Mouse (Mus musculus) liver, embryonic 15.5 days (tissue): ENCODE results near the gene Boll. TPM values are rescaled to one million over a fixed set of nuclear protein-coding genes. Genes with fewer than 3 reads are reported as not detected.

ENCODE experiments used
- ATAC-seq: fragments of 200-750 bp; cut with Nextera tagmentation; 2 replicates; pipeline ENCODE4 v1.8.0; 2017; ENCODE audit warnings: moderate number of reproducible peaks, mild to moderate bottlenecking, moderate library complexity; ENCODE audit not compliant: insufficient read depth
- H3K27ac ChIP-seq: fragments of 300-500 bp; sonication (generic); replicated peaks from 2 replicates; pipeline ENCODE4 v1.5.1; 2015; ENCODE audit warnings: mild to moderate bottlenecking, inconsistent platforms
- H3K27me3 ChIP-seq: fragments of 300-500 bp; sonication (generic); 2 replicates; pipeline ENCODE4 v1.6.1; 2015; ENCODE audit warnings: mild to moderate bottlenecking, inconsistent platforms
- H3K36me3 ChIP-seq: fragments of 300-500 bp; sonication (generic); replicated peaks from 2 replicates; pipeline ENCODE4 v1.6.1; 2015; ENCODE audit warnings: moderate library complexity, mild to moderate bottlenecking, inconsistent platforms
- H3K4me1 ChIP-seq: fragments of 300-500 bp; sonication (generic); replicated peaks from 2 replicates; pipeline ENCODE4 v1.6.1; 2015; ENCODE audit warnings: inconsistent platforms
- H3K4me2 ChIP-seq: fragments of 300-500 bp; sonication (generic); 2 replicates; pipeline ENCODE4 v1.6.1; 2015; ENCODE audit warnings: moderate library complexity, mild to moderate bottlenecking, inconsistent platforms
- H3K4me3 ChIP-seq: fragments of 300-500 bp; sonication (generic); replicated peaks from 2 replicates; pipeline ENCODE4 v1.5.1; 2015; ENCODE audit warnings: mild to moderate bottlenecking, inconsistent platforms
- H3K9ac ChIP-seq: fragments of 300-500 bp; sonication (generic); 2 replicates; pipeline ENCODE4 v1.6.1; 2015; ENCODE audit warnings: moderate library complexity, mild to moderate bottlenecking, inconsistent platforms
- H3K9me3 ChIP-seq: fragments of 300-500 bp; sonication (generic); replicated peaks from 2 replicates; pipeline ENCODE4 v1.6.1; 2016; ENCODE audit warnings: inconsistent platforms
- WGBS: fragments of 180-500 bp; shearing (Covaris S2); methylation state at CpG from one replicate; pipeline ENCODE4 v1.1.7; 2015; ENCODE audit warnings: mixed read lengths; ENCODE audit not compliant: insufficient replicate concordance; 5-methylcytosine and 5-hydroxymethylcytosine counted together
- polyA plus RNA-seq: library from polyadenylated mRNA; unstranded; fragments of >200 nt; fragmentation: Nextera tagmentation; extraction: Ambion mirVana; gene quantifications from 2 replicates; pipeline ENCODE4 v1.2.1, GENCODE M21; 2015

Boll gene
- polyA plus RNA-seq, 1 experiment from 2014 or later = 0.07 TPM

- WGBS = 64% methylated on average over 7 of the region's 7 CpGs
Measured at GRCm38 (mm10) chr1:55223026-55223425, 140.2 kb downstream of the Boll start.

GRCm38 (mm10) chr1:55221352-55221751, 141.9 kb downstream of the Boll start:
- H3K27me3 ChIP-seq = peaks cover 24% of the 10 kb centered on the region
- 57% methylated on average over 4 of the region's 4 CpGs for WGBS
- H3K9me3 ChIP-seq = no peaks in the 10 kb centered on the region
- H3K4me1 ChIP-seq = no peaks in the 10 kb centered on the region
- no peak overlapping the region for H3K4me2 ChIP-seq
- no peak overlapping the region for H3K27ac ChIP-seq
- H3K36me3 ChIP-seq = no peaks in the 10 kb centered on the region
- H3K4me3 ChIP-seq = no peak overlapping the region
- no peak overlapping the region for H3K9ac ChIP-seq
- no peak for ATAC-seq

More at GRCm38 (mm10) chr1:55223026-55223425, 140.2 kb downstream of the Boll start:
- Histone ChIP-seq H3K4me3 (no peak overlapping the region), H3K9me3 (no peaks in the 10 kb centered on the region), H3K9ac (no peak overlapping the region), H3K27ac (no peak overlapping the region), H3K36me3 (no peaks in the 10 kb centered on the region), H3K4me2 (no peak overlapping the region), H3K4me1 (no peaks in the 10 kb centered on the region), H3K27me3 (peaks cover 36% of the 10 kb centered on the region)
- no peak for ATAC-seq

DNA sequence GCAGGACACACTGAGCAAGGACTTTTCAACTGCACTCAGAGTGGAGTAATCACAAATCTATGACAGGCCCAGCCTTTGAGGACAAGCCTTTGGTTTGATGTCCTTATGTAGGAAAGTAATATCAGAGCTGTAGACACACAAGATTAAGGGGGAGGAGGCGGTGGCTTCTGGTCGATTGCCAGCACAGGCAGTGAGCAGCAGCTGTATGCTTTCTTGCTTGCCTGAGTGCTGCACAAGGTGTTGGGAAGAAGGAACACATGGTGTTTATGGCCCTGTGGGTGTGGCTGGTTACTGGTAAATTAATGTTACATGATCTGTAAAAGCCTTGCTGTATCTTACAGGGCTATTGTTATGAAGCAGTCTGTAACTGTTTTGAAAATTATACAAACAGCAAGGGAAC, 146.1 kb downstream of the Boll start:
- 54% methylated on average over 2 of the region's 2 CpGs for WGBS
- Histone ChIP-seq H3K4me3 (no peak overlapping the region), H3K4me2 (no peak overlapping the region), H3K27me3 (no peaks in the 10 kb centered on the region), H3K27ac (no peak overlapping the region), H3K4me1 (no peaks in the 10 kb centered on the region), H3K9ac (no peak overlapping the region), H3K9me3 (no peaks in the 10 kb centered on the region), H3K36me3 (no peaks in the 10 kb centered on the region)
- ATAC-seq = no peak

GRCm38 (mm10) chr1:55215185-55215813, 148.0 kb downstream of the Boll start:
- 37% methylated on average over 11 of the region's 11 CpGs for WGBS

GRCm38 (mm10) chr1:55213936-55214335, 149.3 kb downstream of the Boll start:
- Histone ChIP-seq H3K9ac (no peak overlapping the region), H3K4me3 (no peak overlapping the region), H3K4me1 (peaks cover 7% of the 10 kb centered on the region), H3K9me3 (no peaks in the 10 kb centered on the region), H3K27me3 (no peaks in the 10 kb centered on the region), H3K4me2 (no peak overlapping the region), H3K36me3 (no peaks in the 10 kb centered on the region), H3K27ac (no peak overlapping the region)
- no peak for ATAC-seq
- 71% methylated on average over 6 of the region's 6 CpGs for WGBS

More at GRCm38 (mm10) chr1:55215185-55215813, 148.0 kb downstream of the Boll start:
- no peak overlapping the region for H3K9ac ChIP-seq
- H3K36me3 ChIP-seq = no peaks in the 10 kb centered on the region
- no peak overlapping the region for H3K27ac ChIP-seq
- H3K4me1 ChIP-seq = peaks cover 4% of the 10 kb centered on the region
- no peak overlapping the region for H3K4me3 ChIP-seq
- ATAC-seq = no peak
- no peaks in the 10 kb centered on the region for H3K9me3 ChIP-seq
- no peak overlapping the region for H3K4me2 ChIP-seq
- no peaks in the 10 kb centered on the region for H3K27me3 ChIP-seq

DNA sequence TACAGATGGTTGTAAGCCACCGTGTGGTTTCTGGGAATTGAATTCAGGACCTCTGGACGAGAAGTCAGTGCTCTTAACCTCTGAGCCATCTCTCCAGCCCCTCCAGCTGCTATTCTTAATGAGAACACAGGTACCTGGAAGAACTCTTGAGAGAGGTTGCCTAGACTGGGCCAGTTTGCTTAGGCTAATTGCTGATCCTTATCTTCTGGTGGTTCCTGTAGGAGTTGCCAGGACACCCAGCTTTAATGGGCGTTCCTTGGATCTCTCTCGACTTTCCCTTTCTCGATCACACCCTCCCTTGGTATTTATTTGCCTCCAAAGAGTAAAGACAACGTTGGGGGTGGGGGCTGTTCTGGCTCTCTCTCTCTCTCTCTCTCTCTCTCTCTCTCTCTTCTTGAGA, 149.8 kb downstream of the Boll start:
- Histone ChIP-seq H3K4me1 (peaks cover 7% of the 10 kb centered on the region), H3K9me3 (no peaks in the 10 kb centered on the region), H3K27me3 (no peaks in the 10 kb centered on the region), H3K4me2 (no peak overlapping the region), H3K27ac (no peak overlapping the region), H3K9ac (no peak overlapping the region), H3K36me3 (no peaks in the 10 kb centered on the region), H3K4me3 (no peak overlapping the region)
- 47% methylated on average over 6 of the region's 6 CpGs for WGBS
- ATAC-seq = no peak

DNA sequence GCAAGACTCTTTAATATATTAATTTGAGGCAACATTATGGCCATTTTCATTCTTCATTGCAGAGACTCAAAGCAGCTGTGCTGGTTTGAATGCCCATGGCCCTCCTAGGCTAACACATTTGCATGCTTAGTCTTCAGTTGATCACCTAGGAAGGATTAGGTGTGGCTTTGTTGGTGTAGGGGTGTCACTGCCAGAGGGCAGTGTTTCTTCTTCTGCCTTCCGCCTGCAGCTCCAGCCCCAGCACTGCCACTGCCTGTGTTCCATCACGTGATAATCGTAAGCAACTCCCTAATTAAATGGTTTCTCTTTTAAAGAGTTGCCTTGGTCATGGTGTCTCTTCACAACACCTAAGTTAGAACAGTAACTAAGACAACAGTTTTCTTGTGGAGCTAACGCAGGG, 150.5 kb downstream of the Boll start:
- no peaks in the 10 kb centered on the region for H3K36me3 ChIP-seq
- peaks cover 7% of the 10 kb centered on the region for H3K4me1 ChIP-seq
- H3K9ac ChIP-seq = no peak overlapping the region
- H3K27me3 ChIP-seq = no peaks in the 10 kb centered on the region
- H3K4me2 ChIP-seq = no peak overlapping the region
- 69% methylated on average over 4 of the region's 4 CpGs for WGBS
- no peaks in the 10 kb centered on the region for H3K9me3 ChIP-seq
- no peak for ATAC-seq
- no peak overlapping the region for H3K4me3 ChIP-seq
- no peak overlapping the region for H3K27ac ChIP-seq

GRCm38 (mm10) chr1:55211081-55211480, 152.2 kb downstream of the Boll start:
- H3K27ac ChIP-seq = no peak overlapping the region
- WGBS = 81% methylated on average over 8 of the region's 8 CpGs
- no peak for ATAC-seq
- no peaks in the 10 kb centered on the region for H3K27me3 ChIP-seq
- H3K4me3 ChIP-seq = no peak overlapping the region
- no peaks in the 10 kb centered on the region for H3K36me3 ChIP-seq
- H3K4me2 ChIP-seq = no peak overlapping the region
- H3K4me1 ChIP-seq = peaks cover 7% of the 10 kb centered on the region
- no peaks in the 10 kb centered on the region for H3K9me3 ChIP-seq
- no peak overlapping the region for H3K9ac ChIP-seq

GRCm38 (mm10) chr1:55210202-55210965, 152.9 kb downstream of the Boll start:
- Histone ChIP-seq H3K36me3 (no peaks in the 10 kb centered on the region), H3K4me3 (no peak overlapping the region), H3K27ac (peak overlapping the region; percentile 6; the same call in 1 of the 2 replicates), H3K9me3 (no peaks in the 10 kb centered on the region), H3K4me1 (peaks cover 7% of the 10 kb centered on the region), H3K9ac (no peak overlapping the region), H3K4me2 (peak overlapping the region; percentile 35), H3K27me3 (no peaks in the 10 kb centered on the region)
- 19% methylated on average over 12 of the region's 12 CpGs for WGBS
- ATAC-seq = no peak

GRCm38 (mm10) chr1:55208500-55209140, 154.6 kb downstream of the Boll start:
- Histone ChIP-seq H3K4me1 (peaks cover 7% of the 10 kb centered on the region), H3K4me2 (no peak overlapping the region), H3K4me3 (no peak overlapping the region), H3K27ac (no peak overlapping the region), H3K36me3 (no peaks in the 10 kb centered on the region), H3K27me3 (no peaks in the 10 kb centered on the region), H3K9ac (no peak overlapping the region), H3K9me3 (no peaks in the 10 kb centered on the region)
- 30% methylated on average over 5 of the region's 5 CpGs for WGBS
- ATAC-seq = no peak

- no peak for ATAC-seq
- 67% methylated on average over 6 of the region's 6 CpGs for WGBS
Measured at GRCm38 (mm10) chr1:55207561-55207960, 155.7 kb downstream of the Boll start.

More at GRCm38 (mm10) chr1:55207561-55207960, 155.7 kb downstream of the Boll start:
- H3K36me3 ChIP-seq = no peaks in the 10 kb centered on the region
- H3K9ac ChIP-seq = no peak overlapping the region
- no peak overlapping the region for H3K4me2 ChIP-seq
- peaks cover 7% of the 10 kb centered on the region for H3K4me1 ChIP-seq
- no peaks in the 10 kb centered on the region for H3K9me3 ChIP-seq
- H3K27ac ChIP-seq = no peak overlapping the region
- H3K4me3 ChIP-seq = no peak overlapping the region
- H3K27me3 ChIP-seq = no peaks in the 10 kb centered on the region
